Mouse (Mus musculus) kidney, postnatal 4 days (tissue): ENCODE measurements at regions not wholly inside any gene's neighbourhood (a gene's known extent, or its start where the extent isn't known, plus 50 kb on each side); places are given as distances from the start of the nearest gene placed in this dataset.

Experiments used
- DNase-seq, 2 experiments: peaks; one replicate each; pipeline ENCODE4 v3.0.0; 2021; ENCODE audit warnings: mixed read lengths in 2 of 2

DNA sequence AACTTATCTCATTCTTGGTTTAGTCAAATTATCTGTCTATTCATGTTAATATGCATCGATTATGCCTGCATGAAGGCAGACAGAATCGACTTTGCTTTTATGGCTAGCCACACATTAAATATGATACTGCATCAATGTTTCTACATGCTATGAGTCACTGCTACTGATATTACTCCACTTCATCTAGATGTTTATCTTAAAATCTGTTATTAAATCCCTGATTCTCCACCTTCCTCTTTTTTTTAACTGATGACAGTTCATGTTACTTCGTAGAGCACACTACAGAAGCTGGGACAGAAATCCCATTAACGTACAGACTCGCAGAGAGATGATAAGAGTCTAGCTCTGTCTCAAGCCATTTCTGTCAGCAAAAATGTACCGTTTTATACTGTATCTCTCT lies 685.1 kb upstream of the Cdh9 start:
- DNase-seq = no peak

DNA sequence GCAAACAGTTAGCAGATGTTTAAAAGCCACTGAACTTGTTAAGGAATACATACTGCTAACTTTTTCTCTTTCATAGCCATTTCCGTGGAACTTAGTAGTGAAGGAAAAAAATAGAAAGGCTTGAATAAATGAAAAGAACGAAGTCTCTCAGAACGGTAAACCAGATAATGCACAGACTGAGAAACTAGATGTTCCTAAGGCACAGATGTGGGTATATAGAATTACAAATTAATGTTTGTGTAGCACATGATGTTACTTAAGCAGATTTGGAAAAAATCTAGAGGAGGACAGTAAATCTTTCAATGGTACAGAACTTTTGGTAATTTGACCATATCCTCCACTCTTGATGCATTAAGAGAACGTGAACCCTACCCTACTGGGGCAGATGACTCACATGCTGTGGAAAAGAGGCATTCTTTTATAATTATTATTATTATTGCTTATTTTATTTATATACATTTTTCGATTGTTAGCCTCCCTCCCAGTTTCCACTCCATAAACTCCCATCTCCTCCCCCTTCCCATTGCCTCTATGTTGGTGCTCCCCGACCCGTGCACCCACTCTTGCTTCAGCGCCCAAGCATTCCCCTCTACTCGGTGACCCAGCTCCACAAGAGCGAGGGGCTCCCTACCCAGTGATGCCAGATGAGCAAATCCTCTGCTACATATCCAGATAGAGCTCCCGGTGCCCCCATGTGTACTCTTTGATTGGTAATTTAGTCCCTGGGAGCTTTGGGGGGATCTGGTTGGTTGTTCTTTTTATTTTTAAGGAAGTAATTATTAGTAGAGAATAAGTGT lies 651.9 kb upstream of the Cdh9 start:
- DNase-seq = peak in 1 of 2 experiments; percentile 1
